8 mouse cellular contexts compared by ENCODE assay signal in the genomic region with DNA sequence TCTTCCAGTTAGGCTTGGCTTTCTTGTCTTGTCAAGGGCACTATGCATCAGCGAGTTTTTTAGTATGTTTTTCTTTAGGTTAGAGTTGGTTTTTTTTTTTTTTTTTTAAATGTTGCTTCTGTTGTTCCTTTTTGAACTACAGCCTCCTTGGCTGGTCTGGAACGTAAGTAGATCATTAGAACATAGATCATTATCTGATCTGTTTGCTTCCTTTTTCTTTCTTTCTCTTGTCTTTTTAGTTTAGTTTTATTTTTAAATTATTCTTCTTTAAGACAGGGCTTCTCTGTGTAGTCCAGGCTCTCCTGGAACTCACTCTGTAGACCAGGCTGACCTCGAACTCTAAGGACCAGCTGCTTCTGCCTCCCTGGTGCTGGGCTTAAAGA. TPM values are rescaled to one million over a fixed set of nuclear protein-coding genes. Genes with fewer than 3 reads are reported as not detected.
DNase-seq lines count a peak whose midpoint lies in the region; ATAC-seq and TF ChIP-seq lines count a peak whose summit lies in the region.

No protein-coding gene starts in this region.

- H3K9me3 ChIP-seq in heart, embryonic 16.5 days (replicated peaks; ENCODE audit: control insufficient read depth, low read length) = no peaks in the 10 kb centered on the region
- H3K9me3 ChIP-seq in hindbrain, embryonic 14.5 days (ENCODE audit: control insufficient read depth, low read length) = no peaks in the 10 kb centered on the region
- no peaks in the 10 kb centered on the region for H3K9me3 ChIP-seq in midbrain, embryonic 12.5 days

- ATAC-seq in heart, embryonic 16.5 days (replicated peaks; ENCODE audit: extremely low read depth, insufficient read depth, low FRiP score) = no peak
- ATAC-seq in hindbrain, embryonic 14.5 days (ENCODE audit: low FRiP score) = no peak
- ATAC-seq in midbrain, embryonic 12.5 days (ENCODE audit: low FRiP score, low read depth) = no peak

- TF ChIP-seq CTCF in bone marrow, adult 2 months (IDR thresholded peaks at IDR 0.05; ENCODE audit: control insufficient read depth, insufficient read depth, low read length) = no peak

- peak overlapping the region; percentile 77 for H3K4me3 ChIP-seq in heart, embryonic 16.5 days (ENCODE audit: low read length)
- H3K4me3 ChIP-seq in bone marrow, adult 2 months (replicated peaks; ENCODE audit: control insufficient read depth, low read depth, low read length) = peak overlapping the region; percentile 71
- peak overlapping the region; percentile 83 for H3K4me3 ChIP-seq in hindbrain, embryonic 14.5 days (replicated peaks; ENCODE audit: low read length)
- H3K4me3 ChIP-seq in midbrain, embryonic 12.5 days = peak overlapping the region; percentile 91

- H3K27ac ChIP-seq in heart, embryonic 16.5 days (ENCODE audit: low read length) = no peak overlapping the region
- H3K27ac ChIP-seq in bone marrow, adult 2 months (ENCODE audit: control insufficient read depth, insufficient read depth, low read depth, low read length, poor library complexity) = peak overlapping the region; percentile 71; the same call in 1 of the 2 replicates
- no peak overlapping the region for H3K27ac ChIP-seq in hindbrain, embryonic 14.5 days
- H3K27ac ChIP-seq in midbrain, embryonic 12.5 days (replicated peaks) = no peak overlapping the region

- peaks cover 21% of the 10 kb centered on the region for H3K4me1 ChIP-seq in heart, embryonic 16.5 days (ENCODE audit: control insufficient read depth, insufficient read depth, low read length)
- H3K4me1 ChIP-seq in bone marrow, adult 2 months (ENCODE audit: control insufficient read depth, insufficient read depth, low read length) = peaks cover 3% of the 10 kb centered on the region
- H3K4me1 ChIP-seq in hindbrain, embryonic 14.5 days (replicated peaks; ENCODE audit: control insufficient read depth, insufficient read depth, low read length) = peaks cover 17% of the 10 kb centered on the region
- H3K4me1 ChIP-seq in midbrain, embryonic 12.5 days = peaks cover 21% of the 10 kb centered on the region

- no peaks in the 10 kb centered on the region for H3K36me3 ChIP-seq in heart, embryonic 16.5 days (ENCODE audit: control insufficient read depth, insufficient read depth)
- H3K36me3 ChIP-seq in hindbrain, embryonic 14.5 days (replicated peaks; ENCODE audit: control insufficient read depth, insufficient read depth) = no peaks in the 10 kb centered on the region; the same call in 1 of the 2 replicates
- H3K36me3 ChIP-seq in midbrain, embryonic 12.5 days = peaks cover 3% of the 10 kb centered on the region; the same call in 1 of the 2 replicates

- no peaks in the 10 kb centered on the region for H3K27me3 ChIP-seq in heart, embryonic 16.5 days (ENCODE audit: control insufficient read depth, insufficient read depth, low read length)
- H3K27me3 ChIP-seq in hindbrain, embryonic 14.5 days (ENCODE audit: control insufficient read depth, insufficient read depth, low read length) = no peaks in the 10 kb centered on the region
- no peaks in the 10 kb centered on the region for H3K27me3 ChIP-seq in midbrain, embryonic 12.5 days

- peak overlapping the region; percentile 70 for H3K4me2 ChIP-seq in heart, embryonic 16.5 days (ENCODE audit: low read depth, low read length)
- peak overlapping the region; percentile 76 for H3K4me2 ChIP-seq in hindbrain, embryonic 14.5 days (replicated peaks)
- H3K4me2 ChIP-seq in midbrain, embryonic 12.5 days (replicated peaks) = peak overlapping the region; percentile 67

- DNase-seq in heart, postnatal 10 days = no peak
- no peak for DNase-seq in hindbrain, embryonic 14.5 days (ENCODE audit: low spot score)
- DNase-seq in thymus, postnatal 10 days (ENCODE audit: low spot score in 2 of 2) = no peak
- no peak for DNase-seq in thymus, postnatal 14 days
- no peak for DNase-seq in cerebellum, adult 18-20 months

- intact Hi-C loops in heart, postnatal 10 days (cut with DNase I) = loop anchor here (5.0 kb wide), 2 partner anchors 130 to 195 kb away; a partner anchor contains a TSS

- 42% methylated on average over 3 of the region's 3 CpGs for WGBS in heart, embryonic 16.5 days
- 20% methylated on average over 3 of the region's 3 CpGs for WGBS in bone marrow, adult 2 months
- 50% methylated on average over 3 of the region's 3 CpGs for whole genome bisulfite sequencing in hindbrain, embryonic 14.5 days
- WGBS in midbrain, embryonic 12.5 days = 65% methylated on average over 3 of the region's 3 CpGs

- peak overlapping the region; percentile 85 for H3K9ac ChIP-seq in heart, embryonic 16.5 days (ENCODE audit: low read length)
- H3K9ac ChIP-seq in hindbrain, embryonic 14.5 days = peak overlapping the region; percentile 84
- peak overlapping the region; percentile 90 for H3K9ac ChIP-seq in midbrain, embryonic 12.5 days (replicated peaks)

- TF ChIP-seq POLR2A in bone marrow, adult 2 months (IDR thresholded peaks at IDR 0.05; ENCODE audit: borderline replicate concordance, control insufficient read depth, low read depth, low read length) = no peak

RNA-seq across cellular contexts. Expression of a gene that starts 1.1 kb away (rescaled TPM):
- 19.0 and 20.0 TPM in 2 replicates for polyA plus RNA-seq in heart, embryonic 16.5 days (2015; fragmentation: Nextera tagmentation; extraction: Ambion mirVana)
- total RNA-seq in heart, postnatal 10 days (2021) = 10 to 100 TPM; 11.3 to 12.6 TPM
- polyA plus RNA-seq in bone marrow, adult 2 months (2011; ENCODE audit: insufficient read depth, insufficient read length, low replicate concordance, missing spikeins) = 81.1 and 196 TPM in 2 replicates
- 26.8 and 27.5 TPM in 2 replicates for polyA plus RNA-seq in hindbrain, embryonic 14.5 days (2014; fragmentation: Nextera tagmentation; extraction: Ambion mirVana)
- polyA plus RNA-seq in midbrain, embryonic 12.5 days (2016; fragmentation: Nextera tagmentation; extraction: Ambion mirVana) = 34.1 and 34.9 TPM in 2 replicates
